Mouse (Mus musculus): ENCODE results near the gene Cald1. TPM values are rescaled to one million over a fixed set of nuclear protein-coding genes. Genes with fewer than 3 reads are reported as not detected.

Cald1 gene
- total RNA-seq, 1 experiment from 2014 or later: 0.65 TPM

- no peak for ATAC-seq (replicated peaks in 1 of 2; ENCODE audit: insufficient read depth in 1 of 2, low FRiP score in 2 of 2, low TSS enrichment in 1 of 2, low read depth in 1 of 2, poor library complexity in 2 of 2, severe bottlenecking in 2 of 2)
Observed at GRCm38 (mm10) chr6:34648017-34648787, 49.9 kb downstream of the Cald1 start.

- no peak for ATAC-seq (replicated peaks in 1 of 2; ENCODE audit: insufficient read depth in 1 of 2, low FRiP score in 2 of 2, low TSS enrichment in 1 of 2, low read depth in 1 of 2, poor library complexity in 2 of 2, severe bottlenecking in 2 of 2)
Observed at GRCm38 (mm10) chr6:34651298-34651697, 53.0 kb downstream of the Cald1 start.

GRCm38 (mm10) chr6:34655719-34656118, 57.4 kb downstream of the Cald1 start:
- no peak for ATAC-seq (replicated peaks in 1 of 2; ENCODE audit: insufficient read depth in 1 of 2, low FRiP score in 2 of 2, low TSS enrichment in 1 of 2, low read depth in 1 of 2, poor library complexity in 2 of 2, severe bottlenecking in 2 of 2)

- no peak for ATAC-seq (replicated peaks in 1 of 2; ENCODE audit: insufficient read depth in 1 of 2, low FRiP score in 2 of 2, low TSS enrichment in 1 of 2, low read depth in 1 of 2, poor library complexity in 2 of 2, severe bottlenecking in 2 of 2)
Observed at GRCm38 (mm10) chr6:34658791-34659190, 60.5 kb downstream of the Cald1 start.

- 0 out of 4 replicates have a peak, but pooled peaks of 1 of the 2 experiments have one; percentile 37 for ATAC-seq (replicated peaks in 1 of 2; ENCODE audit: insufficient read depth in 1 of 2, low FRiP score in 2 of 2, low TSS enrichment in 1 of 2, low read depth in 1 of 2, poor library complexity in 2 of 2, severe bottlenecking in 2 of 2)
Observed at GRCm38 (mm10) chr6:34660724-34661123, 62.4 kb downstream of the Cald1 start.

- ATAC-seq (replicated peaks in 1 of 2; ENCODE audit: insufficient read depth in 1 of 2, low FRiP score in 2 of 2, low TSS enrichment in 1 of 2, low read depth in 1 of 2, poor library complexity in 2 of 2, severe bottlenecking in 2 of 2): no peak
Observed at GRCm38 (mm10) chr6:34662626-34663025, 64.3 kb downstream of the Cald1 start.

- ATAC-seq (replicated peaks in 1 of 2; ENCODE audit: insufficient read depth in 1 of 2, low FRiP score in 2 of 2, low TSS enrichment in 1 of 2, low read depth in 1 of 2, poor library complexity in 2 of 2, severe bottlenecking in 2 of 2): no peak
Observed at GRCm38 (mm10) chr6:34664291-34664690, 66.0 kb downstream of the Cald1 start.

GRCm38 (mm10) chr6:34664749-34665148, 66.4 kb downstream of the Cald1 start:
- no peak for ATAC-seq (replicated peaks in 1 of 2; ENCODE audit: insufficient read depth in 1 of 2, low FRiP score in 2 of 2, low TSS enrichment in 1 of 2, low read depth in 1 of 2, poor library complexity in 2 of 2, severe bottlenecking in 2 of 2)

- ATAC-seq (replicated peaks in 1 of 2; ENCODE audit: insufficient read depth in 1 of 2, low FRiP score in 2 of 2, low TSS enrichment in 1 of 2, low read depth in 1 of 2, poor library complexity in 2 of 2, severe bottlenecking in 2 of 2): no peak
Observed at GRCm38 (mm10) chr6:34668739-34669254, 70.5 kb downstream of the Cald1 start.

GRCm38 (mm10) chr6:34671355-34671754, 73.1 kb downstream of the Cald1 start:
- ATAC-seq (replicated peaks in 1 of 2; ENCODE audit: insufficient read depth in 1 of 2, low FRiP score in 2 of 2, low TSS enrichment in 1 of 2, low read depth in 1 of 2, poor library complexity in 2 of 2, severe bottlenecking in 2 of 2): no peak

- ATAC-seq (replicated peaks in 1 of 2; ENCODE audit: insufficient read depth in 1 of 2, low FRiP score in 2 of 2, low TSS enrichment in 1 of 2, low read depth in 1 of 2, poor library complexity in 2 of 2, severe bottlenecking in 2 of 2): peak; percentile 70 to 75
Observed at GRCm38 (mm10) chr6:34674416-34674815, 76.1 kb downstream of the Cald1 start.

GRCm38 (mm10) chr6:34674897-34675296, 76.6 kb downstream of the Cald1 start:
- peak; percentile 89 to 91 for ATAC-seq (replicated peaks in 1 of 2; ENCODE audit: insufficient read depth in 1 of 2, low FRiP score in 2 of 2, low TSS enrichment in 1 of 2, low read depth in 1 of 2, poor library complexity in 2 of 2, severe bottlenecking in 2 of 2)

GRCm38 (mm10) chr6:34682126-34682525, 83.8 kb downstream of the Cald1 start:
- ATAC-seq (replicated peaks in 1 of 2; ENCODE audit: insufficient read depth in 1 of 2, low FRiP score in 2 of 2, low TSS enrichment in 1 of 2, low read depth in 1 of 2, poor library complexity in 2 of 2, severe bottlenecking in 2 of 2): no peak

GRCm38 (mm10) chr6:34684886-34685285, 86.6 kb downstream of the Cald1 start:
- ATAC-seq (replicated peaks in 1 of 2; ENCODE audit: insufficient read depth in 1 of 2, low FRiP score in 2 of 2, low TSS enrichment in 1 of 2, low read depth in 1 of 2, poor library complexity in 2 of 2, severe bottlenecking in 2 of 2): no peak

- ATAC-seq (replicated peaks in 1 of 2; ENCODE audit: insufficient read depth in 1 of 2, low FRiP score in 2 of 2, low TSS enrichment in 1 of 2, low read depth in 1 of 2, poor library complexity in 2 of 2, severe bottlenecking in 2 of 2): no peak
Observed at GRCm38 (mm10) chr6:34688971-34689370, 90.7 kb downstream of the Cald1 start.

GRCm38 (mm10) chr6:34691416-34691815, 93.1 kb downstream of the Cald1 start:
- no peak for ATAC-seq (replicated peaks in 1 of 2; ENCODE audit: insufficient read depth in 1 of 2, low FRiP score in 2 of 2, low TSS enrichment in 1 of 2, low read depth in 1 of 2, poor library complexity in 2 of 2, severe bottlenecking in 2 of 2)

GRCm38 (mm10) chr6:34694096-34694495, 95.8 kb downstream of the Cald1 start:
- no peak for ATAC-seq (replicated peaks in 1 of 2; ENCODE audit: insufficient read depth in 1 of 2, low FRiP score in 2 of 2, low TSS enrichment in 1 of 2, low read depth in 1 of 2, poor library complexity in 2 of 2, severe bottlenecking in 2 of 2)

- ATAC-seq (replicated peaks in 1 of 2; ENCODE audit: insufficient read depth in 1 of 2, low FRiP score in 2 of 2, low TSS enrichment in 1 of 2, low read depth in 1 of 2, poor library complexity in 2 of 2, severe bottlenecking in 2 of 2): no peak
Observed at GRCm38 (mm10) chr6:34703421-34704120, 105.3 kb downstream of the Cald1 start.

Data from hematopoietic stem cell, adult 5-6 weeks (primary cell).